Mouse (Mus musculus) gastrocnemius, postnatal 4 days (tissue): ENCODE data around the gene Sh3bp4. TPM values are rescaled to one million over a fixed set of nuclear protein-coding genes. Genes with fewer than 3 reads are reported as not detected.

ENCODE experiments used
- DNase-seq, 2 experiments: peaks; one replicate each; pipeline ENCODE4 v3.0.0; 2021 to 2022; ENCODE audit warnings: low spot score in 2 of 2, mixed read lengths in 2 of 2
- total RNA-seq, 2 experiments: library from RNA; stranded (reverse); gene quantifications; 2 replicates each; pipeline ENCODE4 v1.2.3; 2021

Sh3bp4 gene
- total RNA-seq, 2 experiments from 2014 or later: 16.8 to 17.1 TPM

- peak in 1 of 2 experiments; percentile 50 for DNase-seq
These were observed 22.3 kb downstream of the Sh3bp4 start for GRCm38 (mm10) chr1:89092442-89092991.

- DNase-seq: no peak
These were observed 23.5 kb downstream of the Sh3bp4 start for GRCm38 (mm10) chr1:89093696-89094095.

GRCm38 (mm10) chr1:89094416-89094815 is 24.2 kb downstream of the Sh3bp4 start:
- DNase-seq: no peak

- no peak for DNase-seq
These were observed 25.6 kb downstream of the Sh3bp4 start for GRCm38 (mm10) chr1:89095642-89096424.

- DNase-seq: no peak
These were observed 32.2 kb downstream of the Sh3bp4 start for GRCm38 (mm10) chr1:89102231-89103003.

- DNase-seq: no peak
These were observed 32.7 kb downstream of the Sh3bp4 start for GRCm38 (mm10) chr1:89103004-89103263.

GRCm38 (mm10) chr1:89103505-89103904 is 33.3 kb downstream of the Sh3bp4 start:
- DNase-seq: no peak

- no peak for DNase-seq
These were observed 34.0 kb downstream of the Sh3bp4 start for GRCm38 (mm10) chr1:89104066-89104765.

- no peak for DNase-seq
These were observed 35.9 kb downstream of the Sh3bp4 start for GRCm38 (mm10) chr1:89105891-89106830.

- no peak for DNase-seq
These were observed 37.3 kb downstream of the Sh3bp4 start for GRCm38 (mm10) chr1:89107466-89107865.

- DNase-seq: no peak
These were observed 38.2 kb downstream of the Sh3bp4 start for GRCm38 (mm10) chr1:89108340-89108896.

- no peak for DNase-seq
These were observed 39.6 kb downstream of the Sh3bp4 start for GRCm38 (mm10) chr1:89109767-89110166.

- DNase-seq: no peak
These were observed 40.7 kb downstream of the Sh3bp4 start for GRCm38 (mm10) chr1:89110767-89111534.

- no peak for DNase-seq
These were observed 42.3 kb downstream of the Sh3bp4 start for GRCm38 (mm10) chr1:89112544-89112943.

- DNase-seq: no peak
These were observed 43.5 kb downstream of the Sh3bp4 start for GRCm38 (mm10) chr1:89113731-89114130.

GRCm38 (mm10) chr1:89117062-89117461 is 46.8 kb downstream of the Sh3bp4 start:
- no peak for DNase-seq

GRCm38 (mm10) chr1:89118076-89118475 is 47.9 kb downstream of the Sh3bp4 start:
- no peak for DNase-seq

GRCm38 (mm10) chr1:89118836-89119235 is 48.6 kb downstream of the Sh3bp4 start:
- no peak for DNase-seq

- no peak for DNase-seq
These were observed 50.1 kb downstream of the Sh3bp4 start for GRCm38 (mm10) chr1:89120290-89120689.
